Mouse (Mus musculus) lung, embryonic 14.5 days (tissue): ENCODE data around the gene Aknad1. TPM values are rescaled to one million over a fixed set of nuclear protein-coding genes. Genes with fewer than 3 reads are reported as not detected.

ENCODE experiments used
- ATAC-seq: fragments of 200-750 bp; cut with Nextera tagmentation; 2 replicates; pipeline ENCODE4 v1.8.0; 2017; ENCODE audit warnings: mild to moderate bottlenecking, moderate TSS enrichment, moderate library complexity; ENCODE audit not compliant: insufficient read depth
- DNase-seq: peaks from one replicate; pipeline ENCODE4 v3.0.0-alpha.2; 2015
- H3K27ac ChIP-seq: fragments of 300-500 bp; sonication (generic); 2 replicates; pipeline ENCODE4 v1.5.1; 2014; ENCODE audit warnings: low read depth, mild to moderate bottlenecking, moderate library complexity
- H3K27me3 ChIP-seq: fragments of 300-500 bp; sonication (generic); 2 replicates; pipeline ENCODE4 v1.6.1; 2014; ENCODE audit warnings: low read length, control low read depth; ENCODE audit not compliant: insufficient read depth
- H3K36me3 ChIP-seq: fragments of 300-500 bp; sonication (generic); 2 replicates; pipeline ENCODE4 v1.6.1; 2014; ENCODE audit warnings: control low read depth; ENCODE audit not compliant: insufficient read depth
- H3K4me1 ChIP-seq: fragments of 300-500 bp; sonication (generic); 2 replicates; pipeline ENCODE4 v1.6.1; 2014; ENCODE audit warnings: antibody characterized with exemption, control low read depth; ENCODE audit not compliant: insufficient read depth
- H3K4me2 ChIP-seq: fragments of 300-500 bp; sonication (generic); 2 replicates; pipeline ENCODE4 v1.6.1; 2014; ENCODE audit warnings: mild to moderate bottlenecking
- H3K4me3 ChIP-seq: fragments of 300-500 bp; sonication (generic); 2 replicates; pipeline ENCODE4 v1.5.1; 2014; ENCODE audit warnings: low read depth, low read length
- H3K9ac ChIP-seq: fragments of 300-500 bp; sonication (generic); 2 replicates; pipeline ENCODE4 v1.6.1; 2014
- H3K9me3 ChIP-seq: fragments of 300-500 bp; sonication (generic); 2 replicates; pipeline ENCODE4 v1.6.1; 2016; ENCODE audit warnings: low read depth, low read length, control low read depth
- CTCF ChIP-seq: IDR thresholded peaks from 2 replicates; pipeline ENCODE4 v1.5.1; 2016; ENCODE audit warnings: antibody characterized with exemption, low read depth
- WGBS: fragments of 180-500 bp; shearing (Covaris S2); extraction: QIAGEN DNeasy Blood & Tissue Kit; methylation state at CpG from one replicate; pipeline ENCODE4 v1.1.7; 2014; 5-methylcytosine and 5-hydroxymethylcytosine counted together
- polyA plus RNA-seq: library from polyadenylated mRNA; unstranded; fragments of >200 nt; fragmentation: Nextera tagmentation; extraction: Ambion mirVana; gene quantifications from 2 replicates; pipeline ENCODE4 v1.2.1, GENCODE M21; 2014

Aknad1 gene
- 0.05 and 0.11 TPM in 2 replicates for polyA plus RNA-seq

DNA sequence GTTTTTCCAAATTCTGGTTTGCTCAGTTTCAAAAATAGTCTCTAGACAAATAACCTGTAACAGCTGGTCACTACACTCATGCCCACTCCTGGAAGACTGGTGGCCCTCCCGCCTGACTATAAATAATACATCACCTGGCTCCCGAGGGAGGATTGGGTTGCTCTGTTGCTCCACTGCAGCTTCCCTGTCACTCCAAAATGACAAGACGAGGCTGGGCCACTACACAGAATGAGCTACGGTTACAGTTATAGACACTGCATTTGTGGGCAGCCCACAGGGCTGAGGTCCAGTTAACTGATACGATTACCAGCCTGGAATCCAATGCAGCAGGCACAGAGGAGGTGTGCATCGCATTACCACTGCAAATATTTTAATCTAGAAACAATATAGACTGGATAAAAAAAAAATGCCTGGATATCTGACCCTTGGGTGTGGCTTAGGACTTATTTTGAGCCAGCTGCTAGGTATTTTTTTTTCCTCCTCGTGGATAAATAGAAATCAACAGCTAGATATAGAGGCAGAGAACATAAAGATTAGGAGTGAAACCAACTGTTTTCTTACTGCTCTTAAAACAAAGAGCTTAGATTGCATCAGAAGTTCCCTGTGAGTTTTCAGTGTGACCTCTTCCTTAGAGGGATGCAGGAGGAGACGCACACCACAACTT lies at the start of gene Aknad1:
Aknad1 (plus strand) TSS at position 614 of the 664 bp plus-strand sequence.
- Histone ChIP-seq H3K9me3 (0 out of 2 replicates have a peak, but pooled peaks cover 3% of the 10 kb centered on the region), H3K4me2 (no peak within 1 kb of the TSS), H3K9ac (no peak within 1 kb of the TSS), H3K27ac (no peak within 1 kb of the TSS), H3K27me3 (no peaks in the 10 kb centered on the region), H3K4me1 (no peaks in the 10 kb centered on the region), H3K4me3 (no peak within 1 kb of the TSS), H3K36me3 (no peaks in the 10 kb centered on the region)
- TF ChIP-seq CTCF = no peak
- ATAC-seq (no peak), DNase-seq (no peak)
- WGBS = 57% methylated on average over 8 of the region's 8 CpGs

DNA sequence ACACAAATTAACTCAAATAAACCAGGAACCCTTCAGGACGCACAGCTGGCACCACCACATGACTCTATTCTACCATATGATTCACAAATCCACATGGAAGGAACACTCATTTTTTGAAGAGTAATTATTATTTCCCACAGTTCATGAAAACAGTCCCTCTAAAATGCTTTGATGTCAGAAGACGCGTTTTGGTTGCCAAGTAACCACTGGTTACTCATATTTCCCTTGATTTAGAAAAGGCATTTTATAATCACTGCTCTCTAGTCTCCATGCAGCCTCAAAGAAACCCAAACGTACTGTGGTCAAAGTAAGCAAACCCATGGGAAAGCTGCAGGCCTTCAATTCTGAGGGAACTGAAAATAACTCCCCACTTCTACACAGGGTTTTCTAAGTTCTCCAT lies 49.5 kb upstream of the Aknad1 start:
- Histone ChIP-seq H3K4me2 (no peak overlapping the region), H3K27me3 (no peaks in the 10 kb centered on the region), H3K27ac (no peak overlapping the region), H3K36me3 (peaks cover 58% of the 10 kb centered on the region), H3K9me3 (no peaks in the 10 kb centered on the region), H3K4me1 (no peaks in the 10 kb centered on the region), H3K4me3 (no peak overlapping the region), H3K9ac (no peak overlapping the region)
- ATAC-seq (no peak), DNase-seq (peak; percentile 34)
- no peak for TF ChIP-seq CTCF
- 55% methylated on average over 4 of the region's 4 CpGs for WGBS

DNA sequence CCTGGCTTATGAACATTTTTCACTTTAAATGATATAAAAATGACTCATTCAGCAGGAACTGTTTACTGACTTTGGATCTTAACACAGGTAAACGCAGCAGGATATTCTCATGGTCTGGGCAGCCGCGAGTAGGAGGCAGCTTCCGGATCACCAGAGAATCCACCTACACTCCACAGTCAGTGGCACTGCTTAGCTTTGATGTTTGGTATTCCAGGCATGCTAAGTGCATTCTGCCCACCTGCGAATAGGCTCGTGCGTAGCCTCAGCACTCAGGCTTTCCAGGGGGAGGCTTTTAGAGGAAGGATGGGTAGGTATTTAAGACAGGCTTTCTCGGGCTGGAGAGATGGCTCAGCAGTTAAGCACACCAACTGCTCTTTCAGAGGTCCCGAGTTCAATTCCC lies 45.1 kb upstream of the Aknad1 start:
- DNase-seq (peak; percentile 59), ATAC-seq (peak; percentile 88)
- no peak overlapping the region for H3K4me2 ChIP-seq
- H3K9ac ChIP-seq = no peak overlapping the region
- no peaks in the 10 kb centered on the region for H3K9me3 ChIP-seq
- no peak for TF ChIP-seq CTCF
- no peak overlapping the region for H3K27ac ChIP-seq
- peaks cover 67% of the 10 kb centered on the region for H3K36me3 ChIP-seq
- H3K27me3 ChIP-seq = no peaks in the 10 kb centered on the region
- H3K4me3 ChIP-seq = no peak overlapping the region
- H3K4me1 ChIP-seq = no peaks in the 10 kb centered on the region
- WGBS = 62% methylated on average over 9 of the region's 9 CpGs

- Histone ChIP-seq H3K27me3 (no peaks in the 10 kb centered on the region), H3K4me3 (no peak overlapping the region), H3K36me3 (peaks cover 88% of the 10 kb centered on the region), H3K4me2 (no peak overlapping the region), H3K4me1 (no peaks in the 10 kb centered on the region), H3K9me3 (no peaks in the 10 kb centered on the region), H3K27ac (no peak overlapping the region), H3K9ac (no peak overlapping the region)
- 85% methylated on average over 8 of the region's 8 CpGs for WGBS
- DNase-seq = no peak
- no peak for TF ChIP-seq CTCF
- no peak for ATAC-seq
Observed at GRCm38 (mm10) chr3:108698662-108699061, 40.8 kb upstream of the Aknad1 start.

DNA sequence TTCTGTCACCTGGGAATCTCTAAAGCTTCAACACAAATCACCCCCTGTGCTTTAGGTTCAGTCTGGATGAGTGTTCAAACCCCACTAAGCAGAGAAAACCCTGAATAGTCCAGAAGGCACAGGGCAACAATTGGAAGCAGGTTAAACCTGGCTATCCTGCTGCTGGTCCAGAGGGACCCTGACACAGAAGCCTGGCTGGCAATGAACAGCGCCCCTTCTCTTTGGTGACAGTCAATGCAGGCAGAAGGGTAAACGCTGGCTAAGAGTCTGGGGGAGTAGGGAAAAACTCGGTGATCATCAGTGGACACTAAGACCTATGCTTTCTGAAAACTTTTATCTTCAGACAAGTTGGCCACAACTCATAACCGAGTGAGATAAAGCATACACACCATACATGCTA lies 39.7 kb upstream of the Aknad1 start:
- Histone ChIP-seq H3K36me3 (peaks cover 77% of the 10 kb centered on the region), H3K4me2 (no peak overlapping the region), H3K27ac (no peak overlapping the region), H3K27me3 (no peaks in the 10 kb centered on the region), H3K4me1 (no peaks in the 10 kb centered on the region), H3K4me3 (no peak overlapping the region), H3K9me3 (no peaks in the 10 kb centered on the region), H3K9ac (no peak overlapping the region)
- DNase-seq (no peak), ATAC-seq (no peak)
- 88% methylated on average over 4 of the region's 4 CpGs for WGBS
- no peak for TF ChIP-seq CTCF

GRCm38 (mm10) chr3:108701256-108701655 lies 38.2 kb upstream of the Aknad1 start:
- Histone ChIP-seq H3K9ac (no peak overlapping the region), H3K27ac (no peak overlapping the region), H3K4me1 (no peaks in the 10 kb centered on the region), H3K9me3 (no peaks in the 10 kb centered on the region), H3K36me3 (peaks cover 65% of the 10 kb centered on the region), H3K27me3 (no peaks in the 10 kb centered on the region), H3K4me2 (no peak overlapping the region), H3K4me3 (no peak overlapping the region)
- 85% methylated on average over 1 of the region's 1 CpGs for WGBS
- TF ChIP-seq CTCF = peak; percentile 59
- DNase-seq (peak; percentile 68), ATAC-seq (no peak)

DNA sequence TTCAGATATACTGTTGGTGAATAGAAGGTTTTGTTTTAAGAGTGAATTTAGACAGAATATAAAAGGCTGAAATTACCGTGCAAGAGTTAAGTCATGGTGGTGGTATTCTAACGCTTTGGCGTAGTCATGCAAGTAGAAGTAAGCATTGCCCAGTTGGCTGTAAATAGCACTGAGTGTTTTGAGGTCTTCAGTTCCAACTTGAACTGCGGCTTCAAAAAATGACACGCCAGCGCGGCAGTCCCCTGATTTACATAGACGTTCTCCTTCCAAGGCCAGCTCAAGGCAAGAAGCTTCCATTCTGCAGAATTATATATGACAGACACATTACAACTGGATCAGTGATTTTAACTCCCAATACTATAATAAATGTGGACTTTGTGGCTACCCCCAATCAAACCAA lies 36.7 kb upstream of the Aknad1 start:
- Histone ChIP-seq H3K4me1 (no peaks in the 10 kb centered on the region), H3K27me3 (no peaks in the 10 kb centered on the region), H3K9me3 (no peaks in the 10 kb centered on the region), H3K27ac (no peak overlapping the region), H3K9ac (no peak overlapping the region), H3K4me3 (no peak overlapping the region), H3K36me3 (peaks cover 59% of the 10 kb centered on the region), H3K4me2 (no peak overlapping the region)
- 95% methylated on average over 8 of the region's 8 CpGs for WGBS
- TF ChIP-seq CTCF = no peak
- ATAC-seq (no peak), DNase-seq (no peak)
